Mouse (Mus musculus) heart, embryonic 14.5 days (tissue): Measurements from ENCODE around the gene Man1a2. TPM values are rescaled to one million over a fixed set of nuclear protein-coding genes. Genes with fewer than 3 reads are reported as not detected.

Experiments used
- ATAC-seq: fragments of 200-750 bp; cut with Nextera tagmentation; 2 replicates; pipeline ENCODE4 v1.8.0; 2017; ENCODE audit warnings: low read depth, moderate TSS enrichment; ENCODE audit not compliant: insufficient number of reproducible peaks, insufficient read depth, low FRiP score
- H3K27ac ChIP-seq, 2 experiments: fragments of 200-500 bp in 1 of 2; fragments of 300-500 bp in 1 of 2; sonication (generic) in 1 of 2; replicated peaks in 1 of 2; 2 replicates each; pipeline ENCODE4 v1.5.1; 2012 to 2014; ENCODE audit warnings: low read depth in 2 of 2, low read length in 2 of 2, control low read depth in 1 of 2, mild to moderate bottlenecking in 1 of 2, mixed read lengths in 1 of 2; ENCODE audit not compliant: control insufficient read depth in 1 of 2, insufficient read depth in 1 of 2
- H3K27me3 ChIP-seq: fragments of 300-500 bp; sonication (generic); 2 replicates; pipeline ENCODE4 v1.6.1; 2014; ENCODE audit warnings: mild to moderate bottlenecking, low read length, control low read depth; ENCODE audit not compliant: control insufficient read depth, insufficient read depth
- H3K36me3 ChIP-seq: fragments of 300-500 bp; sonication (generic); 2 replicates; pipeline ENCODE4 v1.6.1; 2014; ENCODE audit warnings: mild to moderate bottlenecking, control low read depth, low read length, mixed read lengths; ENCODE audit not compliant: control insufficient read depth, insufficient read depth
- H3K4me1 ChIP-seq, 2 experiments: fragments of 200-500 bp in 1 of 2; fragments of 300-500 bp in 1 of 2; sonication (generic) in 1 of 2; 2 replicates each; pipeline ENCODE4 v1.6.1; 2012 to 2014; ENCODE audit warnings: low read length in 2 of 2, control low read depth in 1 of 2, mixed read lengths in 1 of 2; ENCODE audit not compliant: control insufficient read depth in 2 of 2, insufficient read depth in 2 of 2
- H3K4me2 ChIP-seq: fragments of 300-500 bp; sonication (generic); 2 replicates; pipeline ENCODE4 v1.6.1; 2014; ENCODE audit warnings: mild to moderate bottlenecking, low read length
- H3K4me3 ChIP-seq, 2 experiments: fragments of 200-500 bp in 1 of 2; fragments of 300-500 bp in 1 of 2; sonication (generic) in 1 of 2; 2 replicates each; pipeline ENCODE4 v1.5.1; 2012 to 2014; ENCODE audit warnings: low read length in 2 of 2, mild to moderate bottlenecking in 2 of 2, control low read depth in 1 of 2, low read depth in 1 of 2, moderate library complexity in 1 of 2; ENCODE audit not compliant: control insufficient read depth in 1 of 2, insufficient read depth in 1 of 2
- H3K9ac ChIP-seq: fragments of 300-500 bp; sonication (generic); 2 replicates; pipeline ENCODE4 v1.6.1; 2014; ENCODE audit warnings: mild to moderate bottlenecking, low read length
- H3K9me3 ChIP-seq: fragments of 300-500 bp; sonication (generic); 2 replicates; pipeline ENCODE4 v1.6.1; 2016; ENCODE audit warnings: low read length, control low read depth; ENCODE audit not compliant: control insufficient read depth
- WGBS: fragments of 180-500 bp; shearing (Covaris S2); extraction: QIAGEN DNeasy Blood & Tissue Kit; methylation state at CpG from one replicate; pipeline ENCODE4 v1.1.7; 2014; 5-methylcytosine and 5-hydroxymethylcytosine counted together
- polyA plus RNA-seq: library from polyadenylated mRNA; unstranded; fragments of >200 nt; fragmentation: Nextera tagmentation; extraction: Ambion mirVana; gene quantifications from 2 replicates; pipeline ENCODE4 v1.2.1, GENCODE M21; 2014

Man1a2 gene
- polyA plus RNA-seq, result 62.5 and 76.3 TPM in 2 replicates

DNA sequence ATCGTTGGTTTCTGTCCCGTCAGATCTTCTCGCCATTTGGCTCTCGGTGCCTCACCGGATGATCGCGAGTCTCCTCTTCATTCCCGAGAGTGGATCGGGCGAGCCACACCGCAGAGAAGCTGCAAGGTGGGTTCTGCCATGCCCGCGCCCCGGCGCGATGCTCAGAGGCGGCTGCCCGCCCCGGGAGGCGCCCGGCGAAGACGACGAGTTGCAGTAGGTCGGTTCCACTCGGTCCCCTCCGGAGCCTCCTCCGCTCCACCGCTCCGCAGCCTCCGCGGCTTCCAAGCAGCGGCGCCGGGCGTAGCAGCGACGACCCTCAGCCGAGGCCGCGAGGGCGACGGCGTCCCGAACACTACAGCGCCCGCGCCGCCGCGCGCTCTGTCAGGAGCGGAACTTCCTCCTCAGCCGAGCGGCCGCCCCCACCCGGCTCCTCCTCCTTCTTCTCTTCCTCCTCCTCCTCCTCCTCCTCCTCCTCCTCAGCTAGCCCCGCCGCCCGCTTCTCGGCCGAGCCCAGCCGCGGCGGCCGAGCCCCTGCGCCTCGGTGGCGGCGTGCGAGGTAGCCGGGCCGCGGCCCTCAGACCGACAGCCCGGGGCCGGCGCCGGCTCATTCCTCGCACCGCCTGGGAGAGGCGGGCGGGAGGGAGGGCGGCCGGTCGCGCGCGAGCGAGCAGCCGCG is at the start of gene Man1a2:
Gene Man1a2, minus strand, starts transcription at position 417 of the 676 bp plus-strand sequence.
- Histone ChIP-seq H3K4me2 (peak within 1 kb of the TSS; percentile 90), H3K4me1 (peaks cover 5 to 13% of the 10 kb centered on the region in 2 experiments; a peak in 3 of 4 replicates), H3K4me3 (peak within 1 kb of the TSS; percentile 66 to 92), H3K27me3 (no peaks in the 10 kb centered on the region), H3K9ac (peak within 1 kb of the TSS; percentile 94), H3K9me3 (no peaks in the 10 kb centered on the region), H3K27ac (peak within 1 kb of the TSS; percentile 91 to 97), H3K36me3 (no peaks in the 10 kb centered on the region)
- WGBS, result 1% methylated on average over 63 of the region's 92 CpGs
- ATAC-seq, result peak; percentile 89

- Histone ChIP-seq H3K9ac (no peak overlapping the region), H3K27ac (no peak overlapping the region), H3K27me3 (no peaks in the 10 kb centered on the region), H3K36me3 (no peaks in the 10 kb centered on the region), H3K9me3 (no peaks in the 10 kb centered on the region), H3K4me2 (no peak overlapping the region), H3K4me1 (peaks cover 0 to 3% of the 10 kb centered on the region in 2 experiments; a peak in 2 of 4 replicates), H3K4me3 (no peak overlapping the region)
- no peak for ATAC-seq
- WGBS, result 83% methylated on average over 12 of the region's 12 CpGs
Measured at GRCm38 (mm10) chr3:100734482-100735154, 49.3 kb upstream of the Man1a2 start.

GRCm38 (mm10) chr3:100731896-100732295 is 46.6 kb upstream of the Man1a2 start:
- WGBS, result 93% methylated on average over 11 of the region's 11 CpGs
- ATAC-seq, result no peak

DNA sequence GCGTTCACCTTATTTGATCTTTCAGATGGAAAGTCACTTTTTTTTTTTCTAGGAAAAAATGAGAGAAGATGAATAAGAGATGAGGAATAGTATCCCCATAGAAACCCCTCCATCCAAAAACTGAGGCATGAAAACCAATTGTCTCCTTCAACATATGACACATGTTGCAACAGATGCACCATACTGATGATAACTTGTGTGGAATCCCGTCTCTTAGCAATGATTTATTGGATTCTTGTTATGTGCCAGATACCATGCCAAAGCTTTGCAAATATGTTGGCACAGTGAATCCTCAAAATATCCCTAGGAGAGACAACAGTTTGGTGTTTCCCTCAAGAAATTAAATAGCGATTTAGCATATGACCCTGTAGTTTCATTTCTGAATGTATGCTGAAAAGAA is 46.0 kb upstream of the Man1a2 start:
- no peaks in the 10 kb centered on the region for H3K36me3 ChIP-seq
- WGBS, result 86% methylated on average over 3 of the region's 3 CpGs
- ATAC-seq, result no peak
- no peak overlapping the region for H3K4me2 ChIP-seq
- H3K4me3 ChIP-seq, result no peak overlapping the region
- no peak overlapping the region for H3K27ac ChIP-seq
- H3K9ac ChIP-seq, result no peak overlapping the region
- H3K27me3 ChIP-seq, result no peaks in the 10 kb centered on the region
- H3K9me3 ChIP-seq, result no peaks in the 10 kb centered on the region
- peaks cover 2 to 3% of the 10 kb centered on the region in 2 experiments; a peak in 3 of 4 replicates for H3K4me1 ChIP-seq

More at GRCm38 (mm10) chr3:100731896-100732295, 46.6 kb upstream of the Man1a2 start:
- H3K36me3 ChIP-seq, result no peaks in the 10 kb centered on the region
- H3K9ac ChIP-seq, result no peak overlapping the region
- no peaks in the 10 kb centered on the region for H3K27me3 ChIP-seq
- H3K27ac ChIP-seq, result no peak overlapping the region
- H3K4me1 ChIP-seq, result peaks cover 2 to 3% of the 10 kb centered on the region in 2 experiments; a peak in 3 of 4 replicates
- H3K4me3 ChIP-seq, result no peak overlapping the region
- no peak overlapping the region for H3K4me2 ChIP-seq
- no peaks in the 10 kb centered on the region for H3K9me3 ChIP-seq

GRCm38 (mm10) chr3:100728008-100728712 is 42.9 kb upstream of the Man1a2 start:
- Histone ChIP-seq H3K36me3 (no peaks in the 10 kb centered on the region), H3K27ac (no peak overlapping the region), H3K9ac (no peak overlapping the region), H3K9me3 (peaks cover 9% of the 10 kb centered on the region), H3K4me1 (peaks cover 2 to 3% of the 10 kb centered on the region in 2 experiments; a peak in 3 of 4 replicates), H3K27me3 (no peaks in the 10 kb centered on the region), H3K4me2 (no peak overlapping the region), H3K4me3 (no peak overlapping the region)
- no peak for ATAC-seq
- 83% methylated on average over 4 of the region's 4 CpGs for WGBS

DNA sequence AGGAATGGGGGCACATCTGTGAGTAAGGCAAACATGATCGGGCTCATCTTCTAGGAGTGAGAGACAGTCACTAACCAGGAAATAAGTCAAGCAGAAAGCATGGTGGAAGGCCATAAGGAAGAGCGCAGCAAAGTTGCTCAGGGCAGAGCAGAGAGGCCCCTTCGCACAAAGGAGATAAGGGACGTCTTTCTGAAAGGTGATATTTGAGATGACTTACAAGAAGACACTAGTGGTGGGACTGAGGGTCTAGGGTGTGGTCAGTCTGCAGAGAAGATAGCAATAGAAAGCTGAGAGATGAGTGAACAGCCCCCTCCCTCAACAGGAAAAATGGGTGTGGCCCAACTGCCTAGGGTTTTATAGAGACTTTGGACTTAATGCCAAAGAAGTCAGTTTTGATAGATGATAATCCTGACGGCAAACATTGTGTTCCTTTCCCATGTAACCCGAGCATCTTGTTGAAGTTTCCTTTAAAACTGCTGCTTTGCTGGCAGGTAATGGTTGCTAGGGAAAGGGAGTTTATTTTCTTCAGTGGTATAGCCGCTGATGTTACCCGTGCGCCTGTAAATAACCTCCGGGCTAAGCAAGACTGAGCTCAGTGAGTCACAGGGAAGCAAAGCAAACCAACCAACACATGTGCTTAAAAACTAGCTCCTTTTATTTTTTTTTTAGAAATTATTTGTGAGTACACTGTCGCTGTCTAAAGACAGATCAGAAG is 40.8 kb upstream of the Man1a2 start:
- WGBS, result 82% methylated on average over 11 of the region's 11 CpGs
- no peak overlapping the region for H3K4me3 ChIP-seq
- H3K9ac ChIP-seq, result no peak overlapping the region
- H3K4me1 ChIP-seq, result peaks cover 2 to 3% of the 10 kb centered on the region in 2 experiments; a peak in 3 of 4 replicates
- peaks cover 12% of the 10 kb centered on the region for H3K9me3 ChIP-seq
- no peaks in the 10 kb centered on the region for H3K36me3 ChIP-seq
- no peaks in the 10 kb centered on the region for H3K27me3 ChIP-seq
- no peak overlapping the region for H3K27ac ChIP-seq
- H3K4me2 ChIP-seq, result no peak overlapping the region
- no peak for ATAC-seq

DNA sequence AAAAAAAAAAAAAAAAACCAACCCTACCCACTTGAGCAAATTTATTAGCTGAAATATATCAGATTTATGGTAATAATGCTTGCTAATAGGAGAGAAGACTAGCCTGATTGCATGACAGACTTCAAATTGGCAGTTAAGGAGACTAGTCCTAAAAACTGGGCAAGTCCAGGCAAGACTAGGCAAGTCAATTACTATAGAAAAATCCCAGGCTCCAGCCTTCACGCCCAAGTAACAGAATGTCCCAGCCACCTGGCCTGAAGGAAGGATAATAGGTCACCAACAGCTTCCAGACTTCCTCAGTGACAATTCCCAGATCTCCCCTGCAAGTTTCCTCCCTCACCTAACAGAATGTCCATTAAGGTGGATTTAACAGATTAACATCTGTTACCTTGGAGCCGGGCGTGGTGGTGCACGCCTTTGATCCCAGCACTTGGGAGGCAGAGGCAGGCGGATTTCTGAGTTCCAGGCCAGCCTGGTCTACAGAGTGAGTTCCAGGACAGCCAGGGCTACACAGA is 35.5 kb upstream of the Man1a2 start:
- H3K4me1 ChIP-seq, result peaks cover 12 to 15% of the 10 kb centered on the region in 2 experiments
- 89% methylated on average over 5 of the region's 5 CpGs for WGBS
- peaks cover 12% of the 10 kb centered on the region for H3K9me3 ChIP-seq
- no peak overlapping the region for H3K9ac ChIP-seq
- no peak overlapping the region for H3K4me2 ChIP-seq
- H3K36me3 ChIP-seq, result no peaks in the 10 kb centered on the region
- no peak overlapping the region for H3K27ac ChIP-seq
- no peaks in the 10 kb centered on the region for H3K27me3 ChIP-seq
- H3K4me3 ChIP-seq, result no peak overlapping the region
- ATAC-seq, result no peak
